Mouse (Mus musculus) gastrocnemius, adult 2 months (tissue): Measurements from ENCODE around the gene Actg1. TPM values are rescaled to one million over a fixed set of nuclear protein-coding genes. Genes with fewer than 3 reads are reported as not detected.

Experiments used
- DNase-seq: peaks from one replicate; pipeline ENCODE4 v3.0.0; 2022
- H3K27ac ChIP-seq: fragments of 200-600 bp; 2 replicates; pipeline ENCODE4 v1.8.1; 2022; ENCODE audit warnings: mild to moderate bottlenecking
- H3K4me3 ChIP-seq: fragments of 200-600 bp; 2 replicates; pipeline ENCODE4 v1.8.1; 2022; ENCODE audit warnings: mild to moderate bottlenecking, moderate library complexity
- CTCF ChIP-seq: fragments of 200-600 bp; IDR thresholded peaks from 2 replicates; pipeline ENCODE4 v1.8.1; 2022; ENCODE audit warnings: antibody characterized with exemption, mild to moderate bottlenecking, moderate library complexity
- intact Hi-C: fragments of 180-260 bp; cut with DNase I; formaldehyde crosslinking; loops from one replicate; pipeline ENCODE4 v1.15.1; 2025
- total RNA-seq, 2 experiments: library from RNA; stranded (reverse); gene quantifications; 2 replicates each; pipeline ENCODE4 v1.2.3; 2021

Actg1 gene
- total RNA-seq, 2 experiments from 2014 or later = 201 to 262 TPM

DNA sequence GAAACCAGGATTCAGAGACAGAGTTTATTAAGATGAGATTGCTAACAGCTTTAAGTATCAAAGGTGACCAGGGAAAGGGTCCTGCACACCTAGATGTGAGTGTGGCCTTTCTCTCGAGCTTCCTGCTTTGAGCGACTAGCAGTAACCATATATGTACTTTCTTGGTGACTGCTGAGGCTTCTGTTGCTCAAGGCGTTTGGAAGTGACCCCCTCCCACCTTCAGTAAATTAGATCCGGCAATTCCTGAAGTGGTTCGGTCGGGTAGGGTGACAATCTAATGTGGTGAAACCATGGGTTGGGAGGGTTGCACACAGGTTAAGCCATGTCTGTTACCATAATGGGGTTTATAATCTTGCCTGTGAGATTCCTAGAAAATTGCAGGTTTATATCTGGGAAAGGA, 36.3 kb downstream of the Actg1 start:
- no peak for DNase-seq
- intact Hi-C loops = no loop called here
- no peak for TF ChIP-seq CTCF
- H3K4me3 ChIP-seq = no peak overlapping the region
- no peak overlapping the region for H3K27ac ChIP-seq

DNA sequence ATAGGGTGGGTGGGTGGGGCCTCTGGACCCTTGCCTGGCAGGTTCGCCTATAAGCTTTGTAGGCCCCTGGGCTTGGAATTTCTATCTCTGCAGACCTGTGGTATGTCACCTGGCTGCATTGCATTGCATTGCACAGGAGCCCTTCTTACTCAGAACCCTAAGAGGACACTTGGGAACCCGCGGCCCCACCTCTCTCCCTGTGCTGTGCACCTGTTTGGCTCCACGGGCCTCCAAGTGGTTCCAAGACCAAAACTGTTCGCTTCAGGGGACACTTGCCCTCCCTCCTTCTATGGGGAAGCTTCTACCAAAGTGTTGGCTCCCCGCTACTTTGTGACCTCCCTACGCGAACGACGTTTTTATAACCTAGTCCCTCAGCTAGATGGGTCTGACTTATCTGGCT, 36.8 kb downstream of the Actg1 start:
- H3K27ac ChIP-seq = peak overlapping the region; percentile 75; the same call in 1 of the 2 replicates
- intact Hi-C loops = loop anchor here (2.0 kb wide), 1 partner anchor 29 kb away; no protein-coding TSS in a partner anchor
- DNase-seq = no peak
- TF ChIP-seq CTCF = no peak
- peak overlapping the region; percentile 77; the same call in 1 of the 2 replicates for H3K4me3 ChIP-seq

DNA sequence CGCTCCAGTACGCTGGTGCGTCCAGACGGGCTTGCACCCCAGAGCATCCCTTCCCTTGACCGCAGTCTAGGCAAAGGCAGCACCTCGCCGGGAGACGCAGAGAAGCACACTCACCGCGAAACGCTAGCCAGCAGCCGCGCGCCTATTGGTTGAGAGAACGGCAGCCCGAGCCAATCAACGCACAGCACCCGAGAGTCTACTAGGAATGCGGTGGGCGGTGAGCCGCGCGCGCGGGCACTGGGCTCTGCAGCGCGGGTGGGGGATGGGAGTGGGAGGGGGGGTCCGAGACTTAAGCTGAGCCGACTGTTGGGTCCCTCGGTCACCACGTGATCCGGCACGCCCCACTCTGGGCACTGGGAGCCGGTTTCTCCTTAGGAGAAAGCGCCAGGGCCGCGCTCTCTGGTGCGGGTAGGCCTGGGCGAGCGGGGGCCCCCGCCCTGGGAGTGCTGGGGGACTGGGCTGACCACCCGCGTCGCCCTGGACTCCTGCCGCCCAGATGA, 37.5 kb downstream of the Actg1 start:
- intact Hi-C loops = loop anchor here (2.0 kb wide), 1 partner anchor 30 kb away; no protein-coding TSS in a partner anchor
- Histone ChIP-seq H3K27ac (peak overlapping the region; percentile 75), H3K4me3 (peak overlapping the region; percentile 77)
- TF ChIP-seq CTCF = no peak
- peak; percentile 93 for DNase-seq

DNA sequence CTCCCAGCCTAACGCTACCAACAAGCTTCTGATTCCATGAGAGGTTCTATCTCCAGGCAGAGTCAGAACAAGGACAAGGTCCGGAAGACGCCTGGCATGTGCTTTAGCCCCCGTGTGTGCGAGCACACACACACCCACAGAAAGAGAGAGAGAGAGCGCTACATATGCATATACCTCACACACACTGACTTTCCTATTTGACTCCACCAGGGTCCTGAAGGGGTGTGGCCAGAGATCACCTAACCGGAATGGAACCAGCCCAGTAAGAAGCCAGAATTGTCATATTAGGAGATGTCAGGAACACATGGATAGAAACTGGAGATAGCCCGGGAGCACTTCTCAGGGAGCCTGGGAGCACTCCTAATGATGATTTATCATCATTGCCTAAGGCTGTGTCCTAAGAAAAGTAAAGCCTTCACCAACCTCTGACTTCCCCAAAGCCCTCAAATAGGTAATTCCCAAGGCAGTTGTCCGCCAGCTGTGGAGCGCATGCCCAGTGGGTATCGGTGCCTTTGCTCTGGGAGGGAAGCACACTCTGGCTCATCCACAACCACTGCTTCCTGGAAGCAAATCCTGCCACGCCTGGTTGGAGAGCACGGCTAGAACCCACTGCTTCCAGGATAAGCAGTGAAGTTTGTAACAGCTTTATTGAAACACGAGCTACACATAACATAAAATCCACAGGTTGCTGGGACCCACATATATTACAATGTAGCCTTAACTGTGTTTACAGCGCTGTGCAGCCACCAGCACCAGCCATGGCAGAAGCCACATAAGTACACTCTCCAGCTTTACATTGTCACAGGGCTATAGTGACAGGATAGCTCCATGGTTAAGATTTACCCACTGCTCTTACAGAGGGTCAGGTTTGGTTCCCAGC, 39.7 kb downstream of the Actg1 start:
- DNase-seq = no peak
- intact Hi-C loops = loop anchor here (10.0 kb wide), 1 partner anchor 274 kb away; no protein-coding TSS in a partner anchor
- Histone ChIP-seq H3K4me3 (peak overlapping the region; percentile 52), H3K27ac (peak overlapping the region; percentile 79)
- no peak for TF ChIP-seq CTCF

DNA sequence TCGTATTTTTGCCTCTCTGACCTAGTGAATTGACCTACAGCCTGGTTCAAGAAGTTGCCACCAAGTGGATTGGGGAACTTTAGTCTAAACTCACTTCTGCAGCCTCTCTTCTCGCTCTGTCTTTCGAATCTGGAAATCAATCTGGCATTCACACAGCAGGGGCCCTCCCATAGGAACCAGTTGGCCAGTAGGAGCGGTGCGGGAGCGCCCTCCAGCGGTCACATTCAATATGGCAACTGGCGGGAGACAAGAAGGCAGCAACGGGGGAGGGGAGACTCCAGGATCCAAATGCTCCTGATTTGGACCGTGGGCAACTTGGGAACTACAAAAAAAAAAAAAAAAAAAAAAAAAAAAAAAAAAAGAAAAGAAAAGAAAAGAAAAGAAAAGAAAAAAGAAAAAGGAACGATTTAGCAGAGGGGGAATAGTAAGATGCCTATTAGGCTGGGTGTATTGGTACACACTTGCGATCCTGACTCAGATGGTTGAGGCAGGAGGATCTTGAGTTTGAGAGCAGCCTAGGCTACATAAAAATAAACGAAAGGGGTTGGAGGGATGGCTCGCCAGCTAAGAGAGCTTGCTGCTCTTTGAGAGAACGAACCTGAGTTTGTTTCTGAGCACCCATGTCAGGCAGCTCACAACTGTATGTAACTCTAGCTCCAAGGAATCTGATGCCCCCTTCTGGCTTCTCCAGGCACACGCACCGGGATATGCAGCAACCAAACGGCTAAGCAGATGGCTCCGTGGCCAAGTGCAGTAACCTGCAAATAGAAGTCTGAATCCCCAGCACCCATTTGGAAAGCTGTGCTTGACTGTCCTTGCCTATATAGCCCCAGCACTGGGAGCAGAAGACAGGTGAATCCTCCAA, 40.5 kb downstream of the Actg1 start:
- DNase-seq = peak; percentile 95
- intact Hi-C loops = loop anchor here (1.0 to 10.0 kb wide), 4 partner anchors 77 to 273 kb away; no protein-coding TSS in a partner anchor
- peak overlapping the region; percentile 52 for H3K4me3 ChIP-seq
- TF ChIP-seq CTCF = peak; percentile 76
- H3K27ac ChIP-seq = peak overlapping the region; percentile 79

DNA sequence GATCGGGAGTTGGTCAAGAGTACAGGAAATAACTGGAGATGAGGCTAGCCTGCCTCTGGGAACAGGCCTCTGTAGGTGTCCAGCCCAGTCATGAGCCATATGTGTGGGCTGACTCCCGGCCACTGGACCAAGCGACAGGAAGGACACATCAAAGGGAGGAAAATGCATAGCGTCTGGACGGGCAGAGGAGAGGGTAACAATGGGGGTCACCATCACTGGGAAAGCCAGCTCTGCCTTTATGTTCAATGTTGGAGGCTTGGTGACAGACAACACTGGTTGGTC, 41.3 kb downstream of the Actg1 start:
- no peak for DNase-seq
- Histone ChIP-seq H3K4me3 (no peak overlapping the region), H3K27ac (0 out of 2 replicates have a peak overlapping the region, but pooled peaks have one; percentile 3)
- intact Hi-C loops = loop anchor here (1.0 to 10.0 kb wide), 4 partner anchors 76 to 272 kb away; no protein-coding TSS in a partner anchor
- TF ChIP-seq CTCF = no peak

DNA sequence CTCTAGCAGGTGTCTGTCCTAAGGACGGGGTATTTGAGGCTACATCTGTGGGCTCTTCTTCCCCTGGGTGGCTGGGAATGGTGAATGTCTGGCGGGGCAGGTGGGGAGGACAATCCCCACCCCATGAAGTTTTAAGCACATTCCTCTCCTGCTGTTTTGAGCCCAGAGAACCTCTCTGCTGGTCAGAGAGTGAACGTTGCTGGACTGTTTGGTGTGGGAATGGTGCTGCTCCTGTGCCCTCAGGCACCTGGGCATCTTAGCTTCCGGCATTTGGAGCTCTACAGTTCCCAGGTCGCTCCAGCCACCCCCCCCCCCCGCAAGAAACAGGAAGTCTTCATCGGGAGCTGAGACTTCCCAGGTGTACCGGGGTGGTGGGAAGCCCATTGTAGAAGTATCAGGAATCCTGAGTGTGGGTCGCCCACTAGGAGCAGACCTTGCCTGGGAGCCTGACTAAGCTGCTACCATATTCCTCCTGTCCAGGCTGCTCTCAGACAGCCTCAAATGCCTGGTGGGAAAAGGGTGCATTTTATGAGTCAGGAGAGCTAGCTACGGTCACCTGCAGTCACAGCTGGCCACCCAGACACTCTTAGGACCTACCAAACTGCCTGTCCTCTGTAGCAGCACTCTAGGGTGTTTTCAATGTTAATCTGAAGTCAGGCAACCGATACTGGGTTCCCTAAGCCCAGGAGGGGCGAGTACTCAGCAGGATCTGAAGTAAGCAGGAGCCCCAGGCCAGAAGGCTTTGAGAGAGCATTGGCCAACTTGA, 41.8 kb downstream of the Actg1 start:
- no peak for TF ChIP-seq CTCF
- Histone ChIP-seq H3K4me3 (no peak overlapping the region), H3K27ac (no peak overlapping the region)
- intact Hi-C loops = loop anchor here (1.0 to 10.0 kb wide), 4 partner anchors 76 to 272 kb away; no protein-coding TSS in a partner anchor
- peak; percentile 18 for DNase-seq

DNA sequence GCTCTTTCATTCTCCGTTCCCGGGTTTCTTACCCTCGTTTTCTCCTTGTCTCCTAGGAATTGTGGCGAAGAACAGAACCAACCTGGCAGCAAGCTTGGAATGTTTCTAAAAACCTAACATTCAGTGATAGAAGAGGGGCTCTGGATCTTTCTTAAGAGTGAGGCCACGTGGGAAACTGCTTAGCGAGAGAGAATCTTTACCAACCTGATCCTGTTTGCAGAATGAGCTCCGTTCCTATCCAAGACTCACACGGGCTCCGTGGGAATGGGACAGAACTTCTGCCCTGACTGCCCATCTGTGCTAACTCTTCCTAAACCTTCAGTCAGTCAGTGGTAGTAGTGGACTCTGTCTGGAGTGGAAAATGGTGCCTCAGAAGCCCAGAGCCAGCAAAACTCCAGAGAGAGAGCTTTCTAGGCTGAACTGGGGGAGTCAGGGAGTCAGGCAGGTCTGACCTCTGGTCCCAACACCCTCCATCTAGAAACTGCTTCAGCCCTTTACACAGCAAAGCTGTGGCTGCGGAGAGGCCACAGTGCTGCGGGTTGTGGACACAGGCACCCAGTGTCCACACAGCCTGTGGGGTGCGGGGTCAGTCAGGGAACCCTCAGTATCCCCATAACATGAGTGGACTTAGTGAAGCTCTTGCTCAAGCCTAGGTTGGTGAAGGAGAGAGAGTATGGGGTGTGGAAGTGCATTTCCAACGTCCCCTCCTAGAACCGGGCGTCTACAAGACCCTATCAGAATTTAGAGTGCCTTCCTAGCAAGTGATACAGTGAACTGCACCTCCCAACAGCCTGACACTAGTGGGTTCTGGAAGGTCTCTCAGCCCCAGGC, 42.6 kb downstream of the Actg1 start:
- H3K4me3 ChIP-seq = peak overlapping the region; percentile 80
- intact Hi-C loops = loop anchor here (2.0 to 10.0 kb wide), 3 partner anchors 75 to 271 kb away; no protein-coding TSS in a partner anchor
- no peak for TF ChIP-seq CTCF
- DNase-seq = peak; percentile 14
- H3K27ac ChIP-seq = peak overlapping the region; percentile 91

DNA sequence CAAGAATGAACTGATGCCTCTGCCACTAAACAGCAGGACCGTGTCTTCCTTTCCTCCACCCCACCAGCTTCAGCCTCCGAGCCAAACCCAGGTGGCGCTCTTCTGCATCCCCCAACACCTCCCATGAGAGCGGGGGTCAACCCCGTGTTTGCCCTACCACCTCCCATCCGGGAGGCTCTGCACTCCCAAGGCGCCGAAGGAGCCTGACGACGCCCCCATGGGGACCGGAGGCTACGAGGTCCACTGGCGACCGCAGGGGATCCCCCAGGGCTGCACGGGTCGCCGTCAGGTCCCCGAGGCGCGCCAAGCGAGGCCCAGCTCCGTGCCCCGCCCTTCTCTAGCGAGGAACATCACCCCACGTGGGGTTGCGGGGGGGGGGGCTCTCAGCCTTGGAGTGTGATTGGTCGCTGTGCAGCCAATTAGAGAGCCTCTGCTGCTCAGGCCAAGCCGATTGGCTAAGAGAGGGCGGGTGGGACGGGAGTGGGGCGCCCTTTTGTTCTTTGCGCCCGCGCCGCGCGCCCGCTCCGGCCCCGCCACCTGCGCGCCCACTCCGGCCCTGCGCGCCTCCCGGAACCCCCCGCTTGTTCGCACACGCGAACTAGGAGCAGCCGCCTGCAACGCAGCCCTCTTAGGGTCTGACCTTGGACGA, 43.3 kb downstream of the Actg1 start:
- peak; percentile 94 for DNase-seq
- H3K27ac ChIP-seq = peak overlapping the region; percentile 91
- TF ChIP-seq CTCF = peak; percentile 39
- peak overlapping the region; percentile 80 for H3K4me3 ChIP-seq
- intact Hi-C loops = loop anchor here (1.0 to 10.0 kb wide), 2 partner anchors 43 to 270 kb away; no protein-coding TSS in a partner anchor

DNA sequence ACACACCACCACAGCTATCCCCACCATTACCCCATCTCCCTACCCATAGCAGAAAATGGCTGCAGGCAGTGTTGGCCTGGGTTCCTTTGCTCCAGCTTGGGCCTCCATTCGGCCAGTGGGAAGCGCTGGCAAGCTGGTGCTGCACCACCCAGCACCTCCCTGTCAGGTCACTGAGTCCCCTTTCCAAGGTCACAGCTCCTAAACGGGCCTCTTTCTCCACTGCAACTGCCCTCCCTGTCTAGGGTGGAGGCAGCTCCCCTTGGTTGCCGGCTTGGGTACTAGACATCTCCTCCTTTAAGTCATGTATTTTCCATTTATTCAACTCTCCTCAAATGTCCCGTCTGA, 44.0 kb downstream of the Actg1 start:
- Histone ChIP-seq H3K27ac (no peak overlapping the region), H3K4me3 (no peak overlapping the region)
- TF ChIP-seq CTCF = no peak
- intact Hi-C loops = loop anchor here (1.0 to 10.0 kb wide), 2 partner anchors 42 to 270 kb away; no protein-coding TSS in a partner anchor
- peak; percentile 19 for DNase-seq
